Mouse (Mus musculus) lung, adult 18-20 months (tissue): ENCODE measurements at regions not wholly inside any gene's neighbourhood (a gene's known extent, or its start where the extent isn't known, plus 50 kb on each side); places are given as distances from the start of the nearest gene placed in this dataset.
A peak's percentile ranks its signal among the peaks of the same experiment; 100 is the strongest.

Source experiments
- DNase-seq, 2 experiments: peaks; one replicate each; pipeline ENCODE4 v3.0.0; 2022; ENCODE audit warnings: mixed read lengths in 2 of 2

- DNase-seq: peak; percentile 61 to 75
Measured at GRCm38 (mm10) chr13:102593405-102594200, 99.8 kb upstream of the Cd180 start.

- peak; percentile 30 to 58 for DNase-seq
Measured at GRCm38 (mm10) chr13:102594201-102594600, 99.2 kb upstream of the Cd180 start.

GRCm38 (mm10) chr13:102595602-102596001, 97.8 kb upstream of the Cd180 start:
- no peak for DNase-seq

- no peak for DNase-seq
Measured at GRCm38 (mm10) chr13:102596101-102596500, 97.3 kb upstream of the Cd180 start.

GRCm38 (mm10) chr13:102598181-102598580, 95.2 kb upstream of the Cd180 start:
- no peak for DNase-seq

GRCm38 (mm10) chr13:102599602-102600001, 93.8 kb upstream of the Cd180 start:
- DNase-seq: no peak

GRCm38 (mm10) chr13:102600026-102600425, 93.3 kb upstream of the Cd180 start:
- no peak for DNase-seq

GRCm38 (mm10) chr13:102624461-102624860, 68.9 kb upstream of the Cd180 start:
- DNase-seq: peak in 1 of 2 experiments; percentile 25

GRCm38 (mm10) chr13:102625171-102625835, 68.1 kb upstream of the Cd180 start:
- DNase-seq: peak; percentile 61 to 89

GRCm38 (mm10) chr13:102625836-102626340, 67.5 kb upstream of the Cd180 start:
- no peak for DNase-seq

GRCm38 (mm10) chr13:102627786-102628185, 65.6 kb upstream of the Cd180 start:
- no peak for DNase-seq

GRCm38 (mm10) chr13:102629176-102629575, 64.2 kb upstream of the Cd180 start:
- DNase-seq: no peak

- DNase-seq: no peak
Measured at GRCm38 (mm10) chr13:102634236-102634957, 59.0 kb upstream of the Cd180 start.

- DNase-seq: no peak
Measured at GRCm38 (mm10) chr13:102636032-102636431, 57.3 kb upstream of the Cd180 start.

GRCm38 (mm10) chr13:102637059-102637458, 56.3 kb upstream of the Cd180 start:
- DNase-seq: no peak

GRCm38 (mm10) chr13:102639651-102640050, 53.7 kb upstream of the Cd180 start:
- DNase-seq: no peak

GRCm38 (mm10) chr13:102640171-102640570, 53.2 kb upstream of the Cd180 start:
- no peak for DNase-seq
